Mouse (Mus musculus) thymus, postnatal 14 days (tissue): ENCODE data around the gene Lrrn4cl.
A peak's percentile ranks its signal among the peaks of the same experiment; 100 is the strongest.
"Not testable (repeated sequence)": the region's sequence is repeated elsewhere in the genome, so short reads cannot be mapped to it uniquely, and the experiment has no call there.

Experiments
- DNase-seq: peaks from one replicate; pipeline ENCODE4 v3.0.0; 2021

The Lrrn4cl gene

GRCm38 (mm10) chr19:8839103-8839907 lies 11.3 kb upstream of the Lrrn4cl start, which contains the start of gene Gng3:
Gng3 (minus strand) TSS chr19:8839194.
- no peak for DNase-seq

DNA sequence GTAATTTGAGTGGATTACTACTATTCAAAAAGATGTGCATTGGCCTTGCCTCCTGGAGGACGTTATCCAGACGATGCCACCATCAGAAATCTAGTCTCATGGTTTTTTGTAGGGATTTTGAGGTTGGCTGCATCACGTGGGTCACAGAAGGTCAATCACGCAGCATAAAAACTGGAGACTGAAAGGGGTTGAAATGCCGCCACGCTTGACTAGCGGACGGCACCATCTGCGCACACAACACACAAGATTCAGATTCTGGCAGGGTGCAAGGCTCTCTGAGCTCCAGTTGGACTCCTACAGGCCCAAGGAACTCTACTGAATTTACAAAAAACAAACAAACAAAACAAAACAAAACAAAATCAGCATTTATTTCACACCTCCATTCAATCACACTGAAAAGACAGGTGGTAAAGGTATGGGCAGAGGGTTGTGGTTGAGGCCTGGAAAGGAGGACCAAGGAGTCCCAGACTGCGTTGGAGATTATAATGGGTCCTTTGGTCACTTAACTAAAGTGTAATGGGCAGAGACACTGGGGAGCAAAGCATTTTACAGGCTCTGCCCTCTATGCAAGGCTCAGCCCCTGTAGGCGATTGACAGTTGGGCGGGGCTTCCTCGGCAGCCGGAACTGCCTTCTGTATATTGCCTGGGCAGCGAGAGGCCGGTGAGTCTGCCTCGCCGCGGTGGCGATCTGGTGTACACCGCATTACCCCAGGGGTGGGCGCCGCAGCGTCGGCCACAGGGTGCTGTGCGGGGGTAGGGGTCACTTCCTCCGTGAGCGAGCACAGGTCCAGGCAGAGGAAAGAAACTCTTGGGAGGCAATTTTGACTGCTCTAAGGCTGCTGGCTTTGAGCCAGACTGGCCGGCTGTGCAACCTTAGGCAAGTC lies 10.4 kb upstream of the Lrrn4cl start:
- peak; percentile 68 for DNase-seq

DNA sequence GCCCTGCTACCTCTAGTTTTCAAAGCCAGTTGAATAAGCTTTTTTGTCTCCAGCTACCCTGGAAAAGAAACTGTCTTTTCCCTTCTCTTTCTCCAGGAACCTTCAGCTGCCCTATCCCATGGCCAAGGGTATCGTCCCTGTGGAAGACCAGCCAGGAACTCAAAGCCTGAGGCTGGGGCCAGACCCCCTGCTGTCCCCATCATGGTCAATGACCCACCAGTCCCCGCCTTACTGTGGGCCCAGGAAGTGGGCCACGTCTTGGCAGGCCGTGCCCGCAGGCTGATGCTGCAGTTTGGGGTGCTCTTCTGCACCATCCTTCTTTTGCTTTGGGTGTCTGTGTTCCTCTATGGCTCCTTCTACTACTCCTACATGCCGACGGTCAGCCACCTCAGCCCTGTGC lies 9.6 kb upstream of the Lrrn4cl start:
- DNase-seq: no peak

DNA sequence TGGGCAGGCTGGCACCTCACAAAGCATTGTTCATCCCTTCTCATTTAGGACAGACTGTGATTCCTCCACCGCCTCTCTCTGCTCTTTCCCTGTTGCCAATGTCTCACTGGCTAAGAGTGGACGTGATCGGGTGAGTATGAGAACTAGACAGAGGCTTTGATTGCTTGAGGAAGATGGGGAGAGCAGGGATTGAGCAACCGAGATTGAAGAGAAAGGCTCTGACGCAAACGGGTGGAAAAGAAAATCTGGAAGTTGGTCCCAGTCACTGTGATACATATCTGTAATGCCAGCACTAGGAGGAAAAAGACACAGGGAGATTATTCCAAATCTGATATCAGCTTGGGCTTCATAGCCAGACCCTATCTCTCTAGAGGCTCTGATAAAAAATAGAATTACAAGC lies 7.6 kb upstream of the Lrrn4cl start:
- no peak for DNase-seq

DNA sequence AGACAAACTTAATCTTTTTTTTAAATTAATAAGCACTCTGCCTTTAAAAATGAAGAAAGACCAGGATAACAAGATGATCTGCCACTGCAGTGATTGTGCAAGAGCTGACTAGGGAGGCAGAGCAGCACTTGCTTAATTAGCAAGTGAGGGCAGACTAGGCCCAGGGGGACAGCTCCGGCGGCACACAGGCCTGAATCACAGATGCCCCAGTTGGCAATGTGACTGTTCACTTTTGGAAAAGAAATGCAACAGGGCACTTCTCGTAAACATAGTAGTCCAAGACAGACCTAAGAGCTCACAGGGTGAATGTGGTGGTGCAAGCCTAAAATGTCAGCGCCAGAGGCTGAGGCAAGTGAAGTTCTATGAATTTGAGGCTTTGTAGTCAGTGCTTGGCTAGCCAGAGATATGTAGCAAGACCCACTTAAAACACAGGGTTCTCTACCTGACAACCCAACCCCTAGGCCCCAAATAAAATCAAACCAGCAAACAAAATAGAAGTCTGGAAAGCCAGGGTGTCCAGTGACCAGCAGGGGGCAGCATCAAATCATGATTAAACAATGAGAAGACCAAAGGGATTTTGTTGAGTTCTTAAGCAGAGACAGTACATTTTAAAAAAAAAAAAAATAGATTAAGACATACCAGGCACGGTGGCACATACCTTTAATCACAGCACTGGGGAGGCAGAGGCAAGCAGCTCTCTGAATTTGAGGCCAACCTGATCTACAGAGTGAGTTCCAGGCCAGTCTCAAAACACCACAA lies 6.0 kb upstream of the Lrrn4cl start:
- peak; percentile 83 for DNase-seq

- DNase-seq: no peak
These were observed 2.2 kb upstream of the Lrrn4cl start for GRCm38 (mm10) chr19:8848356-8848755.

DNA sequence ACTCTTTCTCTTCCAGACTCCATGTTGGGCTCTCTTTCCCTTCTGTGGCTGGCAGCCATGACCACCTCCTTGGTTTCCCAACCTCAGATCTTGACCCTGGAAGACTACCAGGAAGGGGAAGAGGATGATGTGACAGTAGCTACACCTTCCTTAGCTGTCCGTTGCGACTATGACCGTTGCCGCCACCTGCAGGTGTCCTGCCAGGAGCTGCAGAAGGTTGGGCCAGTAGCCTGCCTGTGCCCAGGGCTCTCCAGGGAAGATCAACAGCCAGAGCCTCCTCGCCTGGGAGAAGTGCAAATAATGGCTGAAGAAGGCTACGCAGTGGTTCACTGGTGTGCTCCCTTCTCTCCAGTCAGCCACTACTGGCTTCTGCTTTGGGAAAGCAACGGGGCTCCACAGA lies 1.1 kb downstream of the Lrrn4cl start:
- no peak for DNase-seq

GRCm38 (mm10) chr19:8852236-8852928 lies 1.8 kb downstream of the Lrrn4cl start:
- no peak for DNase-seq

- DNase-seq: no peak
These were observed 2.5 kb downstream of the Lrrn4cl start for GRCm38 (mm10) chr19:8853117-8853516.

DNA sequence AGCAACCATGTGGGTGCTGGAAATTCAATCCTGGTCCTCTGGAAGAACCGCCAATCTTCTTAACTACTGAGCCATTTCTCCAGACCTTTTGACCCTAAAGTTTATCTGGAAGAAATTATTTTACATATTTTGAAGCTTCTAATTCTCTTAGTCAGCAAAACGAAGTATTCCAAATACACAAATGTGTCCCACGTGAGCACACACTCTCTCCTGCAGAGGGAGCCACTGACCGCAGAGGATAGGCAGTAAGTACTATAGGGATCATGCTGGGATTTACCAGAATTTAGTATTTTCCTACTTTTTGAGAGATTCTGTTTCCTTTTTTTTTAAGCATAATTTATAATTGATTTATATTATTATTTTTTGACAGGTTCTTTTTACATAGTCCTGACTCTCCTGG lies 7.1 kb downstream of the Lrrn4cl start:
- peak; percentile 62 for DNase-seq

DNA sequence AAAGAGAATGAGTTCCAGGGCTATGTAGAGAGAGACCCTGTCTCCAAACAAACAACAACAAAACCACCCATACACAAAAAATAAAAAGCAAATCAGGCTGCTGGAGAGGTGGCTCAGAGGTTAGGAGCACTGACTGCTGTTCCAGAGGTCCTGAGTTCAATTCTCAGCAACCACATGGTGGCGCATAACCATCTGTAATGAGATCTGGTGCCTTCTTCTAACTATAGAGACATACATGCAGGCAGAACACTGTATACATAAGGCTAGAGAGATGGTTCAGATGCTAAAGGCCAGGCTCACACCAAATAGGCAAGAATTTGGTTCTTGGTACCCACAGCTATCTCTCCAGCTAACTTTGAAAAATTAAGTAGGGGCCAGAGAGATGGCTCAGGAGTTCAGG lies 8.4 kb downstream of the Lrrn4cl start:
- DNase-seq: peak; percentile 70

DNA sequence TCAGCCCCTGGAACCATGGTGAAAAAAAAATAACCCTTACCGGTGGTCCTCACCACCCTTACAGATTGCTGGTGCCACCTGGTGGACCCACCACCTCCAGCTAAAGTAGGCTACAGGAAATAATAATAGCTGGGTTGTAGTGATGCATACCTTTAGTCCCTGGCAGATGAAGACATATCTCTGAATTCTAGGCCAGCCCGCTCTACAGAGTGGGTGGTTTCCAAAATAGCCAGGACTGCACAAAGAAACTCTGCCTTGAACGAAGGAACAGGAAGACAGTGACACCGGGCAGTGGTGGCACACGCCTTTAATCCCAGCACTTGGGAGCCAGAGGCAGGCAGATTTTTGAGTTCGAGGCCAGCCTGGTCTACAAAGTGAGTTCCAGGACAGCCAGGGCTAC lies 13.7 kb downstream of the Lrrn4cl start:
- DNase-seq: no peak

- DNase-seq: not testable (repeated sequence)
These were observed 19.8 kb downstream of the Lrrn4cl start for GRCm38 (mm10) chr19:8870381-8870780.

DNA sequence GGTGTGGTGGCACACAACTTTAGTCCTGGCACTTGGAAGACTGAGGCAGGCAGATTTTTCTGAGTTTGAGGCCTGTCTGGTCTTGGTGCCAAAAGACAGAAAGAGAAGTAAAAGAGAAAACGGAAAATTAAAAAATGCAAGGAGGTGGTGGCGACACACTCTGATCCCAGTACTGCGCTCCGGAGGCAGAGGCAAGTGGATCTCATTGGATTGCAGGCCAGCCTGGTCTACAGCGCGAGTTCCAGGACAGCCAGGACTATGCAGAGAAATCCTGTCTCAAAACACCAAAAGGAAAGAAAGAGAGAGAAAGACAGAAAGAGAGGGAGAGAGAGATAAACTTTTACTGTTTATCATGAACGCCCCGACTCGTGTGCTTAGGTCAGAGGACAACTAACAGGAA lies 20.3 kb downstream of the Lrrn4cl start:
- no peak for DNase-seq

DNA sequence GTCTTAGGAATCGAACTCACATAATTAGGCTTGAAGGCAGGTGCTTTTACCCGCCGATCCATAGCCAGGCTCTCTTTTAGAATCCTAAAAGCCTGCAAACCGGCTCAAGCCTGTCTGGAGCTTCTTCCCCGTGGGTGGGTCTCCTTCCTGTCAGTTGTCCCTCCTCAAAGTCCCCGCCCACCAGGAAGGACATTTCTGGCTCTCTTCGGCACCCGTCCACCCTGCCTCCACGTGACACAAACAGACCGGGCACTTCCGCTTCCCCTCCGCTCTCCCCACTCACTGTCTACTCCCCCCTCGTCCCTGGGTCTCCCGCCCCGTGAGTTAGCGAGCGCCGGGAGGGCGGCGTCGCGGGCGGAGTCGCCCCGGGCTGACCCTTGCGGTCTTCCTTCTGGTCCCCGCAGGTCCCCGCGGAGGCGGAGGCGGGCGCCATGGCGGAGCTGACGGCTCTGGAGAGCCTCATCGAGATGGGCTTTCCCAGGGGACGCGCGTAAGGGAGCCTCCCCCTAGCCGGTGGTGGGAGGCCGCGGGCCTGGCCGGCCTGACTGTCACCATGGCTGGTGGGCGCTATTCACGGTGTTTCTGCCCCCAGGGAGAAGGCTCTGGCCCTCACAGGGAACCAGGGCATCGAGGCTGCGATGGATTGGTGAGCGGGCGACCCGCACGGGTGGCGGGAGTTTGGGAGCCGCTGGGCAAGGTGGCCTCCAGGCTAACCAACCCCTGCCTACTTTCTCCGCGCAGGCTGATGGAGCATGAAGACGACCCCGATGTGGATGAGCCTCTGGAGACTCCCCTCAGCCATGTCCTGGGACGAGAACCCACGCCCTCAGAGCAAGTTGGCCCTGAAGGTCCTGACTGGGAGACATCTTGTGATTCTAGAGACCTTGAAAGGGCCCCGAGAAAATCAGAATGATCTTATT lies 21.0 kb downstream of the Lrrn4cl start, which contains the start of gene Ubxn1:
Gene Ubxn1 (plus strand): TSS at position 230 of the 920 bp plus-strand sequence.
- peak; percentile 97 for DNase-seq

GRCm38 (mm10) chr19:8872266-8872840 lies 21.8 kb downstream of the Lrrn4cl start:
- no peak for DNase-seq

DNA sequence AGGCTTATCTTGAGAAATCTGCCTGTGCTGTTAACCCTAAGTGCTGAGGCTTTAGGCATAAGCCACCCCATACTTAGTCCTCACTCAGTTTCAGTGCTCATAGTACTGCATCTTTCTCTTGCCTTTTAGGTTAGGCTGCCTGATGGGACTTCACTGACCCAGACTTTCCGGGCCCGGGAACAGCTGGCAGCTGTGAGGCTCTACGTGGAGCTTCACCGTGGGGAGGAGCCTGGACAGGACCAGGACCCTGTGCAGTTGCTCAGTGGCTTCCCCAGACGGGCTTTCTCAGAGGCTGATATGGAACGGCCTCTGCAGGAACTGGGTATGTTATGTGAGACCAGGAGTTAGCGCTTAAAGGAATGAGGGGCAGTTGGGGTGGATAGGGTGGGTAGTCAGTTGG lies 24.5 kb downstream of the Lrrn4cl start:
- DNase-seq: no peak

GRCm38 (mm10) chr19:8880311-8881033 lies 29.9 kb downstream of the Lrrn4cl start, which contains the start of gene Uqcc3:
Uqcc3 (minus strand) TSS chr19:8880923.
- peak; percentile 94 for DNase-seq

DNA sequence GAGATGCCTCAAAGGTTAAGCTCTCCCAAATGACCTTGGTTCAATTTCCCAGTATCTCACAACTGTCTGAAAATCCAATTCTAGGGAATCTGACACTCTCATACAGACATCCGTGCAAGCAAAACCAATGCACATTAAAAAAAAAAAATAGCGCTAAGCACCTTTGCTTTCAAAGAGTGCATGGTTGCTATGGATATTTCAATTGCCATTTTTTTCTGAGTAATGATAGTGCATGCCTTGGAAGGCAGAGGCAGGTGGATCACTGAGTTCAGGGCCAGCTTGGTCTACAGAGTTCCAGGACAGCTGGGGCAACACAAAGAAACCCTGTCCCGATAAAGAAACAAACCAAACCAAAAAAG lies 30.4 kb downstream of the Lrrn4cl start:
- DNase-seq: no peak

DNA sequence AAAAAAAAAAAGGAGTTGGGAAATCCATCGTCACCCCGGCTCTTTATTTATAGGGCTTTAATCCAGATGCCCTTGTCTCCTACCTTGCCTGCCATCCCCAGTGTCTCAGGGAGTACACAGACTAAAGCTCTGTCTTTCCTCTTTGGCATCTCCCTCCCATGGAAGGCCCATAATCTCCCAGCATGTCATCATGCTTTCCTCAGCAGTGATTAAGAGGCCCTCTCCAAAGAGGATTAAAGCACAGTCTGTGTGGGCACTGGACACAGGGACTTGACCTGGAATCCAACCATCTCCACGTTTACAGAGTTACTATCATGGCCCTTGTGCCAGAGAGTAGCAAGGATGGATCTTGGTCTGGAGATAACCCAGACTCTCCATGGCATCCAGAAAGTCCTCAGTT lies 33.0 kb downstream of the Lrrn4cl start, which contains the start of the genes Lbhd1 and Gm49403:
Gene Lbhd1 (plus strand): TSS at position 117 of the 400 bp plus-strand sequence.
Gene Gm49403 (plus strand): TSS at position 315 of the 400 bp plus-strand sequence.
- no peak for DNase-seq
